Mouse (Mus musculus) ES-Bruce4 (cell line): Measurements from ENCODE around the gene Hoxa13.

ENCODE experiments used
- CTCF ChIP-seq: IDR thresholded peaks from one replicate; pipeline ENCODE4 v1.8.1; 2011; ENCODE audit warnings: low read depth, low read length
- EP300 ChIP-seq: IDR thresholded peaks from 2 replicates; pipeline ENCODE4 v1.6.1; 2011; ENCODE audit warnings: low read depth, low read length; ENCODE audit not compliant: insufficient read depth
- POLR2A ChIP-seq: IDR thresholded peaks from one replicate; pipeline ENCODE4 v1.8.1; 2011; ENCODE audit warnings: low read length; ENCODE audit not compliant: insufficient read depth

- no peak for TF ChIP-seq CTCF
- TF ChIP-seq EP300: no peak
- TF ChIP-seq POLR2A: no peak
Measured at GRCm38 (mm10) chr6:52244471-52245039, 16.1 kb downstream of the Hoxa13 start.
